Mouse (Mus musculus): ENCODE data around the gene Psmd3.
A peak's percentile ranks its signal among the peaks of the same experiment; 100 is the strongest.
"Not testable (repeated sequence)": the region's sequence is repeated elsewhere in the genome, so short reads cannot be mapped to it uniquely, and the experiment has no call there.

Gene Psmd3

DNA sequence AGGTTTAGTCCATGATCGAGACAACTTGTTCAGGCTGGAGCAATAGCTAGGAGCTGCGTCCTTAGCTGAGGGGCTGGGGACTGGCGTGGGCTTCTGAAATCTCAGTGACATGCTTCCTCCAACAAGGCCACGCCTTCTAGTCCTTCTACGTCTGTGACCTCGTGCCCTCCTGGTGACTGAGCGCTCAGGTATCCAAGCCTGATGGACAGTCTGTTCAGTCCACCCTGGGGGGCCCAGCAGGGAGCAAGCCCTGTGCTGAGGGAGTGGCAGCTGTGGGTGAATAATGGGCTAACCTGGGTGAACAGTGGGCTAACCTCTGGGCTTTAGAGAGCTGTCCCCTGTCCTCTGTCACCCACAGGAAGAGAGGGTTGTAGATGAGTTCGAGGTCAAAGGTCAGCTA is 5.7 kb downstream of the Psmd3 start:
- no peak for DNase-seq (ENCODE audit: extremely low spot score, low spot score)

DNA sequence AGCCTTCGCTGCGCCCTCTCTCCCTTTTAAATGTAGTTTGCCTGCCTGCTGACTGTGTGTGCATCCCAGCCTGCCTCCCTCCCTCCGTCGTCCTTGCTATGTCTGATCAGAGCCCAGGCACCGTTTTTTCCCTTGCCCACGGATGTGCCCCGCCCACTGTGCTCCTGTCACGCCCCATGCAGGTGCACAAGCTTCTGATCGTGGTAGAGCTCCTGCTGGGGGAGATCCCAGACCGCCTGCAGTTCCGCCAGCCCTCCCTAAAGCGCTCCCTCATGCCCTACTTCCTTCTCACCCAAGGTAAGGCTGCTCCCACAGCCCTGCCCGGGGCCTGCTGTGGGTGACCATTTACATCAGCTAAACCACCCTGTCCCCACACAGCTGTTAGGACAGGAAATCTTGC is 10.8 kb downstream of the Psmd3 start:
- no peak for DNase-seq (ENCODE audit: extremely low spot score, low spot score)

DNA sequence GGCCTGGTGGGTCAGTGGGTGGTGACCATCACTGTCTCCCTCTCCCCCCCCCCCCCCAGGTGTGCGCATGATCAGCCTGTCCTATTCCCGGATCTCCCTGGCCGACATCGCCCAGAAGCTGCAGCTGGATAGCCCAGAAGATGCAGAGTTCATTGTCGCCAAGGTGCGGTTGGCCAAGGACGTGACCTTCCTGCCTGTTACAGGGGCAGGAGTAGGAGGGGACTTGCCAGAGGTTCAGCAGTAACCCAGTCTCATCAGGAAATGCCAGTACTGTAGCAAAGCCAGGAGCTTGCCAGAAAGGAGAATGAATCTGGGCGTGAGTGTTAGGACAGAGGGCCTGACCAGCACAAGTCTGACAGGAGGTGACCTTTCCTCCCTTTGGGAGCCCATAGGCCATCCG is 11.4 kb downstream of the Psmd3 start:
- no peak for DNase-seq (ENCODE audit: extremely low spot score, low spot score)

DNA sequence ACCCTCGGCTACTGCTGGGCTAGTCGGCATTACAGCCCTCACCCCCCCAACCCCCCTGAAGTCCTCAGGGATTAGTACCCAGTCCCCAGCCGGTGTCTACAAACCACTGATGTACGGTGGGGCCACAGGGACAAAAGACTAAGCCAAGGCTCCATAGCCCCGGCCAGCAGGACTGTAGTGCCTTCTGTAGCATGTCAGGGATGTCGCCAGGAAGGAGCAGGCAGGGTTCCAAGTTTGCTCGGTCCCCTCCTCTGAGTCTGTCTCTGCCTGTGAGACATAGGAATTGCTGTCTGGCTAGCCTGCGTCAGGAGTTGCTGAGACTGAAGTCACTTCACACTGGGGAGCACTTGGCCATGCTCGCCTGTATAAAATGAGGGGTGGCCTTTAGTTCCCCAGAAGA is 11.9 kb downstream of the Psmd3 start:
- no peak for DNase-seq (ENCODE audit: extremely low spot score, low spot score)

DNA sequence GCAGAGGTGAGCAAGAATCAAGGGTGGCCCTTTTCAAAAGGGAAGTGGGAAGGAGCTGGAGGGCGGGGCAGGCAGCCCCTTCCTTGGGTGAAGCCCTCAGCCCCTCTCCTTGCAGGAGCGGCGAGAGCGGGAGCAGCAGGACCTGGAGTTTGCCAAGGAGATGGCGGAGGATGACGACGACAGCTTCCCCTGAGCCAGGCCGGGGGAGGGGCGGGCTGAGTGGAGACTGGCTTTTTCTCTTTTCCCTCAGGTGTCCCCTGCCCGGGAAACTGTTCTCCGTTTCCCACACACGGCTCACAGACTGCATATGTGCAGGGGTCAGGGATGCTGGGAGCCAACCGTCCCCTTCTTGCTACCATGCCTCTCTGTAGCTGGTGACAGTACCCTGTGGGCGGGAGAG is 13.1 kb downstream of the Psmd3 start:
- no peak for DNase-seq (ENCODE audit: extremely low spot score, low spot score)

DNA sequence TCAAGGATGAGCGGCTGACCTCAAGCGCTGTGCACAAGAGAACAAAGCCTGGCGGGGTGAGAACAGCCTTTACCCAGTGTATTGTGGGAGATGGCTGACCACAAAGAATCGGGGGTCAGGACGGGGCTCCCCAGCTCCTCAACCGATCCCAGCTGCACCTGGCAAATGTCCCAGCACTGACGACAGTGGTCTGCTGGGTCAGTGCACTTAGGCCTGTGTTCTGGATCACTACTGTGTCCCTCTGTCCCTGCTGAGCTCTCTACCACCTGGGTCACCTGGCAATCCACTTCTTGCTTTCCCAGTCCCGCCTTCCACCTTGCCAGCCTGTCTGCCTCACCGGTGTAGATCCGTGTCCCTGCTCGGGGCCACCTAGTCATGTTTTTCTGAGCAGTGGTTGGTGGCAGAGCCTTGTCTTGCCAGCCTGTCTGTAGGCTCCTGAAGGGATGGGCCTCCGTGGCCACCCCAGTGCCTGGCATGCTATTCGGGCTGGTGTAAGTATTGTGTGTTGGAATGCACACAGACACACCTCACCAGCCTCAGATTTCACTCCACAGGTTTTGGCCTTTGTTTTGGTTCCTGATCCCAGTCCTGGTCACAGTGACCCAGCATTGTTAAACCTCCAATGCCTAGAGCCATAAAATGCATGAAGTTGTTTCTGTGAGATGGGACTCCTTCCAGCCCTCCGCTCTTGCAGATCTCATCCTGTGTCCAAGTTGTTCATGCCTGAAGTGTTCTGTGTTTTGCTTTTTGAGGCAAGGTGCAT is 14.3 kb downstream of the Psmd3 start:
- DNase-seq (ENCODE audit: extremely low spot score, low spot score): no peak

DNA sequence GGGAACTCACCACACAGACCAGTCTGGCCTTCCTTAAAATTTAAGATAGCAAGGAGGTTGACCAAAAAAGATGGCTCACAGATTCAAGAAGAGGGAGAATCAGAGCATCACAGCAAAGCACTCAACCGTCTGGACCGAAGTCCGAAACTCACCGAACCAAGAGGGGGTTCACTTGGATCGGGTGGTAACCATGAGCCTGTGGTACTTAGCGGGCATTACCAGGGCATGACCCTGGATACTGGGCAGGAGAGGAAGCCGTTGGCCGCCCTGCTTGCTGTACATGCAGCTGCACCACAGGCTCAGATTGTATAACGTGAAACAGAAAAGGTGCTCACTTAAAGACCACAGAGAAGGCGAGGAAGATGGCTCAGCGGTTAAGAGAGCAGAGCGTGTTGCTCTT is 14.9 kb downstream of the Psmd3 start:
- DNase-seq (ENCODE audit: extremely low spot score, low spot score): no peak

DNA sequence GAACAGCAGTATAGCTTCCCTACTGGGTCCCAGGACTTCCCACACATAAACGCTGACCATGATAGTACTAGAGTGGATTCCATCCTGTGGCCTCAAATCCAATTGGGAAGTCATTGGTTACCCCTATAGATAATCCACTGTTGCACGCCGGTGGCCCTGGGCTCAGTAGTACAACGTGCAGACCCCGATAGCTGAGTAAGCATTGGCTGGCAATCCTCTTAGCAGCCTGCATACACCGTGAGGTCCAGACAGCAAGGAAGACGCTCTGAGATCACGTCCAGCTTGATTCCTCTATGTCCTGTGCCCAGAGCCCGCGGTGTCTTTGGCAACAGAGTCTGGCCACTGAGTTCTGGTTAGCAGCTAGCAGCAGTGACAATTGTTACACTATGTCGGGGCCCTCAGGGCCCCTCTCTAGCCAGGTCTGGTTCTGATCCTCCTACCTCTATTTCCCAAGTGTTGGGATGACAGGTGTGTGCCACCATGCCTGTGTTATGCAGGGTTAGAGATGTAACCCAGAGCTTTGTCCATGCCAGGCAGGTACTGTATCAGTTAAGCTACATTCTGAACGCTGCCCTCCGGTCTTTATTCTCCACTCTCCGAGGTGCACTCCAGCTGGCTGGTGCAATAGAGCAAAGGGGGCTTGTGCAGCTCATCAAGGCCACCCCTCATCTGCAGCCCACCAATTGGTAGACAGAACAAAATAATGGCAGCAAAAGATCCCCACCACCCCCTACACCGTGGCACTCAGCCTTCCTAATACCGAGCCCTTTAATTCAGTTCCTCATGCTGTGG is 16.7 kb downstream of the Psmd3 start:
- no peak for DNase-seq (ENCODE audit: extremely low spot score, low spot score)

DNA sequence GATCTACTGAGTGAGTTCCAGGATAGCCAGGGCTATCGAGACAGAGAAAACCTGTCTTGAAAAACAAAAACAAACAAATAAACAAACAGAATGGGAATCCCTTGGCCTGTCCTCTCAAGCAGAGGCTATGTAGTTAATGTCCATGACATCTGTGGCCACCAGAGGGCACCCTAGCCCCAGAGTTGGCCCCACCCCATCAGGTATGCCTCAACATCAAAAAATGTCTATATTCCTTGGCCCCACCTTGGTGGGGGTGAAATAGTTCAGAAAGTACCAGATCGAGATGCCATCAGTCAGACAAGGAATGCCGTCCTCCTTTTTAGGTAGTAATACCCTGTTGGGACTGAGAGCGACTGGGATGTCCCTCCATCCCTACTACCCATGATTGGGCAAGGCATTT is 17.6 kb downstream of the Psmd3 start:
- peak; percentile 62 for DNase-seq (ENCODE audit: extremely low spot score, low spot score)

DNA sequence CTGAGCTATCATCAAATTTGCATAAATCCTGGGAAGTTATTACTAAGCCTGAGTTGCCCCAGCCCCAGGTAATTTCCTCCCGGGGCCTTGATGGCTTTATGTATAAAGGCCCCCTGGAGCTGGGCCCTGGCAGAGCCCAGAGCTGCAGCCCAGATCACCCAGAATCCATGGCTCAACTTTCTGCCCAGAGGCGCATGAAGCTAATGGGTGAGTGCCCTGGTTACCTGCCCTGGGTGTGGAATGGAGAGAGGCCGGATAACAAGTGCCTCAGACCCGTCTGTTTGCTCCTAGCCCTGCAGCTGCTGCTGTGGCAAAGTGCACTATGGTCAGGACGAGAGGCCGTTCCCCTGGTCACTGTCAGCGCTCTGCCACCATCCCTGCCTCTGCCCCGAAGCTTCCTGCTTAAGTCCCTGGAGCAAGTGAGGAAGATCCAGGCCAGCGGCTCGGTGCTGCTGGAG is 18.9 kb downstream of the Psmd3 start, which contains the start of gene Csf3:
Gene Csf3 (plus strand): TSS at position 51 of the 458 bp plus-strand sequence.
- no peak for DNase-seq (ENCODE audit: extremely low spot score, low spot score)

DNA sequence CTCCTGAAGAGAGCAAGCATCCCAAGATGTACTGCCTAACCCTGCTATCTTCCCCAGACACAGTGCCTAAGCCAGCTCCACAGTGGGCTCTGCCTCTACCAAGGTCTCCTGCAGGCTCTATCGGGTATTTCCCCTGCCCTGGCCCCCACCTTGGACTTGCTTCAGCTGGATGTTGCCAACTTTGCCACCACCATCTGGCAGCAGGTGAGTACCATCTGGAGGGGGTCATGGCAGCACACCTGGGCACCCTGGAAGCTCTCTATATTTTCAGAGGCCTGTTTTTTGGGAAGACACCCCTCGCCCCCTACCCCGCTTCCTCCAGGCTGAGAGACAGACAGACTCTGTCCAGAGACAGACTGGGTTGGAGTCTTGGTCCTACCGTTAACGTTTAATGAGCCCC is 20.0 kb downstream of the Psmd3 start:
- DNase-seq (ENCODE audit: extremely low spot score, low spot score): no peak

DNA sequence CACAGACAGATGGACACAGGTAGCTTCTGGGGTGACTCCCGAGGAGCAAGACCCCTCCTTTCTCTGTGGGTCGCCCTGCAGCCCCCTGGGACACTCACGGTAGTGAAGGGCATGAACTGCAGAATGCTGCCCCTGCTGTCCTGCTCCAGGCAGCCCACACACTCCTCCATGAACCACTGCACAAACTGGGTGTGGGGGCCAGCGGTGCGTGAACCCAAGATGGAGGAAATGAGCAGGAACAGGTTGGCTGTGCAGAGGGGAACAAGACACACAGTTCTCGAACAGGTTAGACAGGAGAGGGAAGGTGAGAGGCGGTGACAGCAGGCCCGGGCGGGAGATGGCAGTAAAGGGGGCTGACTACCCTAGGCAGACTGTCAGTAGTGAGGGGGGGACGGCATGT is 22.7 kb downstream of the Psmd3 start:
- no peak for DNase-seq (ENCODE audit: extremely low spot score, low spot score)

DNA sequence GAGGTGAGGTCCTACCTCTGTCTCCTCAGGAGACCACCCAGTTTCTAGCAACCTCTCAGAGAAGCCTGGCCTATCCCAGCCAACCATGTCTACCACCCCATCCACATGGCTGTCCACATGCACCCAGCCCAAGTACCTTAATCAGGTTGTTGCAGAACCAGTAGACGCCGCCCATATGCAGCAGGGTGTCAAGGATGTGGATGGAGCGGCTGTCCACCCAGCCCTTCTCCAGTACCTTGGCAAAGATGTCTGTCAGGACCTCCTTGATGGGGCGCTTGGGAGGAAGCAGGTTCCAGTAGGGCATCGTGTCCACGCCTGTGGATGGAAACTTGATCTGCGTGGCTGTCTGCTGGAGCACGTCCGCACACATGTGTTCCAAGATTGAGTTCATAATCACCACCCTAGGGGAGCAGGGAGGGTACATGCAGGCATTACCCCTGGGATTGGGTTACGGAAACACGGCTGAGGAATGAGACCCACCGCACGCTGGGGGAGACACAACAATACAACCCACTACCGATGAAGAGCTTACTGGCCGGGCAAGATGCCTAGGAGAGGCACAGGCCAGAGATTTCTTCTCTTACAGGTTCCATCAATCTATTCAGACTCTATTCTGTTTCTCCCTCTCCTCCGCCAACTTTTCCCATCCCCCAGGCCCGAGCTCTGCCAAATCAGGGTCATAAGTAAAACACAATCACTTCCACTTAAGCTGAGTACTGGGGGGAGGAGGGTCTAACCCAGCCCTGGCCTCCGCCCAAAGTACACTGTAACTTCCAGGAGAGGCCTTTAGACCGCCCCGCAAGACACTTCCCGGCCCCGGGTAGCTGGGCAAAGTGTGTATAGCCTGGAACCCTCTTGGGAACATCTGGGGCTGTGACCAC is 25.3 kb downstream of the Psmd3 start:
- DNase-seq (ENCODE audit: extremely low spot score, low spot score): no peak

DNA sequence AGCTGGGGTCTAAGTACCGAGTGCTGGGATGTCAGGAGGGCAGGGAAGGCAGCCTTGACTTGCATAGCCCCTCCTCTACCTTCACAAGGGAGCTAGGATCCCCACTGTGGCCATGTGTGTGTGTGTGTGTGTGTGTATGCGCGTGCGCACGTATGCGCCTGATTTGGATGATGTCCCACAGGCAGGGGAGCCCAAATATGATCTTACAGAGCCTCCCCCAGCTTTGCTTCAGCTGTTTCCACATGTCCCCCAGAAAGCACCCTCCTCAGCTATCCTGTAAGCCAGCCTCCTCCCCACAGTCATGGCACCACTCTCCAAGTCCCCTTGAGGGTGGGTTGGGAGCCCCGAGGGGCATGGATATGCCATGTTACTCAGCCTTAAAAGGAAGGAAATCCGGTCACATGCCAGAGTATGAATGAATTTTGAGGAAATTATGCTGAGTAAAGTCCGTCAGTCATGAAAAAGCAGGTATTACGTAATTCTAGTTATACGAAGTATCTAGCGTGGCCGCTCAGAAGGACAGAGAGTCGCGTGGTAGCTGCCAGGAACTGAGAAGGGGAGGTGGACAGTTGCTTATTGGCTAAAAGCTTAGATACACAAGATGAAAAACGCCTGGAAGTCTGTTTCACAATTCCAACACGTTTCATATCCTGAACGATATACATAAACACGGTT is 26.1 kb downstream of the Psmd3 start:
- no peak for DNase-seq (ENCODE audit: extremely low spot score, low spot score)

DNA sequence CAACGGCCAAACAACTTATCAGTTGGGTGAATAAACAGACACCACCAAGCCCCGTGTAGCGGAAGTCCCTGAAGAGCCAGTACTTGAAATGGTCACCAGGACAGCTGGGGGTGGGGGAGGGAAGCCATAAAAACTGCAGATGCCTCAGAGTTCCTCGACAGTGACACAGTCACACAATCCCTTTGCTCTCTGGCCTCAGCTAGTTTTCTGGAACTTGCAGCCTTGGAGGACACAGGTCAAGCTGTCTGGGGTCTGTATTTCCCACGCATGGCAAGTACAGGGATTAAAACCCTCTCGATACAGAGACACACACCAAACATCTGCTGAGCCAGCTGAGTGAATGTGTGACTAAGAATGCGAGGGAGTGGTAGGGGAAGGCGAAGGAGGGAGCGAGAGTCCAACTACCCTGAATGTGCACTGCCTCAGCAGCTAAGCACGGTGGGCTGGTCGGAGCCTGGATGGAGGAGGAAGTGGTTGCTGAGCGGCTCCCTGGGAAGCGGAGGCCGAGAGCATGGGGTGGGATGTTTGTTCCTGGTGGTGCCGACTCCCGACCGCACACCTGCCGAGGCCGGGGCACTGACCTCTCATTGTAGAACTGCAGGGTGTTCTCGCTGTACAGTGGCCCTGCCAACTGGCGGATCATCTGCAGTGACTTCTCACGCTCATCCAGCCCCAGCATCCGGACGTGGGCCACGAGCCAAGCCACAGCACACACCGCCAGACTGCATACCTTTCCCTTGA is 26.8 kb downstream of the Psmd3 start:
- no peak for DNase-seq (ENCODE audit: extremely low spot score, low spot score)

DNA sequence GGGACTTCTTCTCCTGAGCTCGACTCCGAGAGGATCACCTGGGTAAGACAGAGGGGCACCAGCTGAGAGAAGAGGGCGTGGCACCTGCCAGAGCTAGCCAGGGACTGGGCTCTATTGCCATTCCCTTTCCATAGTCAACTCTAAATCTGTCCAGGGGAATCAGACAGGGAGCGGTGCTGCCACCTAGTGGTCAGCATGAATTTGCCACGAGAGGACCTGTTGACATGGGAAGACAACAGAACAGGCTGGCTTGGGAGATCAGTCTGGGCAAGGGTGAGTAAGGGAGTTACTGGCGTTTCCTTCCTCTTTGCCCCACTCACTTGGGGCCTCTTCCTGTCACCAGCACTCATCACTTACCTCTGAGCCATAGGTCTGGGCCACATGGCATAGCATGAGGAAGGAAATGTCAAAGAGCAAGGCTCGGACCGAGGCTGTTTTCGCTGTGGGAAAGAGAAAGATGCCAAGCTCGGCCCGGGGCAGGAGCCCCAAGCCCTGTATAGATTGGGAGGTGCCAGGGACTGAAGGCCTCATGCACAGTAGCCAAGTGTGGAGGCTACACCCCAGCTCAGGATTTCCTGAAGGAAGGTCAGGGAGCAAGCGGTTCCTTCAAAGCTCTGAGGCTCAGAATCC is 28.2 kb downstream of the Psmd3 start:
- peak; percentile 85 for DNase-seq (ENCODE audit: extremely low spot score, low spot score)

DNA sequence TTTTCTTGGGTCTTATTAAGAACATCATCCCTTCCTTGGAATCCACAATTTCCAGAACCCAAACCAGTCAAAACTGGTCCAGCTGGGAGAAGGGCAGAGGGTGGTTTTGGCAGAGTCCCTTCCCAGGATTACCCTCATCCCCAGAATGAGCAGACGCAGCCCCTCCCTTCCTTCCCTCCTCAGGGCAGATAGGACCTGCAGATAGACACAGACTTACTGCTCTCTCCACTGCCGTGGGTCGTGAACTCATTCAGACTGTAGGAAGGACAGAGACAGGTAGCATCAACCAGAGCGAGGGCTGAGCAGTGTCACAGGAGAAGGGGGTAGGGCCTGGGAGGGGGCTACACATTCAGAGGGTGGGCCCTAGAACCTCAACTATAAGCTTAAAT is 28.7 kb downstream of the Psmd3 start:
- DNase-seq (ENCODE audit: extremely low spot score, low spot score): no peak

DNA sequence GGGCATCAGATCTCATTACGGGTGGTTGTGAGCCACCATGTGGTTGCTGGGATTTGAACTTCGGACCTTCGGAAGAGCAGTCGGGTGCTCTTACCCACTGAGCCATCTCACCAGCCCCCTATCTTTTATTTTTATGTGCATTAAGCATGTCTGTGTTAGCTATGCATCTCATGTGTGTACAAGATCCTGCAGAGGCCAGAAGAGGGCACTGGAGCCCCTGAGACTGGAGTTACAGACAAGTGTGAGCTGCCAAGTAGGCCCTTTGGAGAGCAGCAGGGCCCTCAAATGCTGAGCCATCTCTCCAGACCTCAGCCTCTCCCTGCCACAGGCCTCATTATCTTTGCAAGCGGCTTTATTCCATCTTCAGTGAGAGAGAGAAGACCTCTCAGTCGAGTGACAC is 29.7 kb downstream of the Psmd3 start:
- not testable (repeated sequence) for DNase-seq (ENCODE audit: extremely low spot score, low spot score)

DNA sequence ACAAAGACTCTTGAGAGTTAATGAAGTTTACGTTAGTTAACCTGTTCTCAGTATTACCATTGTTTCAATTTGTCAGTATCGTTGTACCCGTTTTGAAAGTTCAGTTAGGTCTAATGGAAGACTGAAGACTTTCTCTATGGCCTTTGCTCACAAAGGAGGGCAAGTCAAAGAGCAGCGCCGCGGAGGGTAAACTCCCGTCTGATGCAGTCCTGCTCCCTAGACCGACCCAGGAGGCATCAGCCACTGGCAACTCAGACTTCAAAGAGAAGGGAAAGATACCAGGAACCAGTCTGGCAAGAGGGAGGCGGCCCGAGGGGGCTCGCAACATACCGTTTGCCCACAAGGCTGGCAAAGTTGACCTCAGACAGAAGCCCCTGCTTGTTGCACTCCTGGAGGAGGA is 31.3 kb downstream of the Psmd3 start:
- no peak for DNase-seq (ENCODE audit: extremely low spot score, low spot score)

DNA sequence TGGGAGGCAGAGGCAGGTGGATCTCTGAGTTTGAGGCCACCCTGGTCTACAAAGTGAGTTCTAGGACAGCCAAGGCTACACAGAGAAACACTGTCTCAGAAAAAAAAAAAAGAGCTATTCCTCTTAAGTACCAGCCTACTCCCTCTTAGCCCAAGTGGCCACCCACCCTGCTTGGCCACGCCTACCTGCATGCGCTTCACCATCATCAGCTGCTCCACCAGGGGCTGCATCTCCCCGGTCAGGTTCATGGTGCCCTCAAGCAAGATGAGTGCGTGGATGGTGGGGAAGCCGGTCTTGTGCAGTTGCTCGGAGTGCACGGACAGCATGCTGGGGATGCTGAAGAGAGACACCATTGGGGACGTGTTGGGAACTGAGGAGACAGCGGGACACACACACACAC is 33.6 kb downstream of the Psmd3 start:
- no peak for DNase-seq (ENCODE audit: extremely low spot score, low spot score)
